Mouse (Mus musculus) fibroblast of lung, adult 2 months (primary cell): ENCODE results near the gene Lnx1.

Source experiments
- DNase-seq: peaks from one replicate; pipeline ENCODE4 v3.0.0-alpha.2; 2011; ENCODE audit warnings: low read depth

Gene Lnx1

DNA sequence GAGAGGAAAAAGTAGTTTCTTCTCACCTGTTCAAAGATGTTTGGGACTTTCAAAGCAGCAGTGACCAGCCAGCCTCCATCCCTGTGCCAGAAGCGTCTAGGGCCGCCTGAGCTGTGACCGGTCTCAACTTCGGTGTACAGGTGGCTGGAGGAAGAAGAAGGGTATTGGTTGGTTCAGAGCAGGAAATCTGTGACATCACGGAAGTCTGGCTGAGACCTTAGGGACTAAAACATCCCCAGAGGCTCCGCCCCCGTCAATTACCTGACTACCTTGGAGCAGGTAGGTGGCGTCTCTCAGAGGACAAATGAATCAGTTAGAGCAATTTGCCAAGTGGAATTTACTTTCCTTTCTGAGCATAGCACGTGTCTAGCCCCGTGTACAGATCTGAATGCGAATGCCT is at the start of gene Lnx1:
Lnx1 (minus strand) TSS at position 147 of the 400 bp plus-strand sequence.
- DNase-seq = no peak

DNA sequence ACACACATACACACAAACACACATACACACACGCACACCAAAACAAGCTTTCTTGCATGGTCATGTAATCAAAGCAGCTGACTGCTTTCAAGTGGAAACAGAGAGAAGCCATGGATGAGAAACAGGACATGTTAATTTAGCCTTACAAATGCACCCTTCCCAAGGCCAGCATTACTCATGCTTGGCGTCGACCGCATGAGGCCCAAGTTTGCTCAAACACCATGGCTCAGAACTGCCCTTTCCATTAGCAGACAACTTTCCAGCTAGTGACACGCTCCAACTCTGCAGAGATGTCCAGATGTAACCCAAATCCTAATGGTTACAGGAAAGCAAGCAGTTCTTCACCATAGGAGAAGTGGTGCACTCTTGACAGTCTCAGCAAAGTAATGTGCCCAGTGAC is 47.8 kb upstream of the Lnx1 start:
- DNase-seq = no peak

DNA sequence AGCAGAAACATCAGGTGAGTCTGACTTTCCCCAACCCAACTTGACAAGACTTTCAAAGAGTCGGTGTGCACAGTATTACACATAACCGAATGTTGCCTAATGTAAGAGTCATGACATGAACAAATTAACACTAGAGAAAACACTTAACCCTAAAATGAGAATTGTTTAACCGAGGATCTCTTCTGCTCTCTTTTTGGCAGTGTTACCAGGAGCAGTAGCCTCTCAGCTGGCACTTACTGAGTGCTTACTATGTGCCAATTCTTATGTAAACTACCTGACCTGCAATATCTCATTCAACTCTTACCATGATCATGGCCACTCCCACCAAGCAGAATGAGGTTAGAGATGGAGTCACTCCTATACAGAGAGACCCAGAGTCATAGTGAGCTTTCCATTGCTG is 44.8 kb upstream of the Lnx1 start:
- DNase-seq = no peak

DNA sequence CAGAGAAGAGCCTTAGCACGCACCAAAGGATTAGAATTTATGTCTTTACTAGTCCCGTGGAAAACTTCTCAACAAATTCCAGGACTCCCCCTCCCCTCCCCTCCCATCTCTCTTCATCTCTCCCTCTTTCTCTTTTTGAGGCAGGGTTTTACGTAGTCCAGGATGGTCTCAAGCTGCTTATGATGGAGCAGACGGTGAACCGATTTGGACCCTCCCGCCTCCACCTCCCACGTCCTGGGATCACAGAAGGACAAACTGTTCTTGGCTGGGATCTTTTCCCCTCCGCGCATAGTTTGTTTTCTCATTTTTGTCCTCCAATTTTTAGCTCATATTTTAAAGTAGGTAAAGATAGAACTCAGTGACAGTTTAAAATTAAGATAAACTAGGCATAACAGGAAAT is 38.2 kb upstream of the Lnx1 start:
- DNase-seq = no peak

DNA sequence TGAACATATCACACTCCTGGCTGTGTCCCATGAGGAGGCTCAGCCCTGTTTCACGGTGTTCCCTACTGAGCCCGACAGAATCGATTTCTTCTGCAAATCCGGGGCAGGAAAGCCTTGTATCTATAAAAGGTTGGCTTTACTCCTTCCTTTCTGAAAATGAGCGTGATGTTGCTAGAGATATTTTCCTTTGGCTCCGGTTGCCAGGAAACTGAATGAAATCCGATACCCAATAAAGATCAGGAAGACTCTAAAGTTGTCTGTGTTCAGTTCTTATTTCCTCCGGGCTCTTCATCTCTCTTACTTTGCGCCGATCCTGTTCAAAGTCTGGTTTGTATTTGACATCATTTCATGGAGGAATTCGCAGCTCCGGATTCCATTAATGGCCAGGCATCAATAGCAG is 36.7 kb upstream of the Lnx1 start:
- no peak for DNase-seq

DNA sequence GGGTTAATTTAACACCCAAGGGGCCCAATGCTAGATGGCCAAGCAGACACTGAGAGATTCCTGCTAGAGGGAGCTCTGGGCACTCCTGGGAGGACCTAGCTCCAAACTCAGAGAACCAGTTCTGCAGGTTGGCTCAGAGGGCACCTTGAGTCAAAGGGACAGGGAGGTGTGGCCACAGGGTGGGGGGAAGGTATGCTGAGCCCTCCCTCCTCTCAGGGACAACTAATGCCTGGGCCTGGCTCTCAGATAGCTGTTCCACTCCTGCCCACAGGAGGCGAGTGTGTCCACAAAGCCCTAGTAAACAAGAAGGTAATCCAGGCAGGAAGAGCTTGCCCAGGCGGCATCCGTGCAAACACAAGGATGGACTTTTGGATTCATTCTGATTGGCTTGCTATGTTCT is 35.6 kb upstream of the Lnx1 start:
- no peak for DNase-seq

DNA sequence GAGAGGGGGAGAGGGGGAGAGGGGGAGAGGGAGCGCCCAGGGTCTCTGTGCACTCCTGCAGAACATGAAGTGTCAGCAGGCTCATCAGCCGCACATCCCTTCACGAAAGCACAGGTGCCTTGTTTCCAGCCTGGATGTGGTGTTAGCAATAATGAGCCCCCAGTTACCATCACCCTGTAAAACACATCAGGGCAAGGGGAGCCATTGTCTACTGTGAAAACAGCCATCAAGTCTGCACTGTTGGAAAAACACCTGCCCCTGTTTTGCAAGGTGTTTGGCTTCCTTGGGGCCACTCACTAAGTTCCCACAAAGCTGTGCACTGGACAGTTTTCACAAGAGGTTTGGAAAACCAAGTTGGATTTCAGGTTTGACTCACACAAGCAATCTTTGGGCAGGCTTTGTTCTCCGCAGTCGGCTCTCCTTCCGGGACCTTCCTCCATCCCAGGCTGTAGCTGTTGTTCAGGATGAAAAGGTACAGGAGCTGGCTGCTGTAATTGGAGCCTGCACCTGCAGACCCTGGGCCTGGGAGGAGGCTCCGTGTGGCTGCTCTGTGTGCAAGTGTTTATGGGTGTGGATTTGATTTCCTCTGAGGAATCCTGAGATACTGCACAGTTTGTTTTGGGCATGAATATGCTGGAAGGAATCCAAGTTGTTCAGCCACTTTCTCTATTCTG is 31.3 kb upstream of the Lnx1 start:
- DNase-seq = no peak

DNA sequence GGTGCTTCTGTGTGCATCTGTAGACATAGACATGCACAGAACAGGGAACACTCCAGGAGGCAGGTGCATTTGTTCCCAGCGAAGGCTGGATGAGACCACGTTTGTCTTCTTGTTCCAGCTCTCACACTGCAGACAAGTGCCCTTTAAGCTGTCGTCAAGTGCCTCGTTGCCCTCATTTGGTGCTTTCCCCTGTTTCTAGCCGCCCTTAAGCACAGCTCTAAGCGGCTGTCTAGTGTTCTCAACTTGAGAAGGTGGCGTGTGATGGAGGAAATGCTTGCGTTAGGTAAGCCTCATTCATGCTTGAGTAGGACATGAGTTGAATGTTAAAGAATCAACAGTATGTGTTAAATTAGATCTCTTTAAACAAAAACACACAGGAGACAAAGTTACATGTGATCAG is 29.9 kb upstream of the Lnx1 start:
- DNase-seq = no peak

DNA sequence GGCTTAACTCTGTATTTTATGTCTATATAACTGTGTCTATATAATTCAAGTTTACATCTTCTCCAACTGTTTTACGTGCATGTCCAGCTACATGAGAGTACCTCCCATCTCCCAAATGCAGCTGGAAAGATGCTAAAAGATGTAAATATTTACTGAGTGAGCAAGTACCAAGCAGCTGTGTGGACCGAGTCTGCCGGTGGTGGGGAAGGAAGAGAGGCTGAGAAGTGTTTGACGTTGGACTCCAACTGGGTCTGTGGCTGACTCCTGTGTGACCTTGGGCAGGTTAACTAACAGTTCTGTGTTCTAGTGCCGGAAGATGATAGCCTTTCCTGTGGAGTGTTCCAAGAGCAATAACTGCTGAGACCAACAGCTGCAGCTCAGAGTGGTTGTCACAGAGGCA is 27.9 kb upstream of the Lnx1 start:
- no peak for DNase-seq

DNA sequence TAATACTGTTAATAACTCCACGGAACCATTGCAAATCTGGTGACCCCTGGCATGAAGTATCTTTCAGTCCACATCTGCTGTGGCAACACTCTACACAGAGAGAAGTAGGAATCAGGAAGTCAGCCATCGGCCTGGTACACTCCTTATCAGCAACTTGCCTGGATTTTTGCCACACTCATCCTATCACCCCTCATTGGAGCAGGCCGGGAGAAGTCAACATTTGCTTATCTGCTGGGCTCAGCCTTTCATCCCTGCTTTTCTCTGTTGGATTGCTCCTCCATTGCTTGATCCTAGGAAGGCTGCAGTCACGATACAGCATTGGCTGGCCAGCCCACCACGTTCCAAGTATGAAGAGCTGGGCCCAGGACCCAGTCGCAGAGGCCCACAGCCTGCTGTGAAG is 26.9 kb upstream of the Lnx1 start:
- DNase-seq = no peak

DNA sequence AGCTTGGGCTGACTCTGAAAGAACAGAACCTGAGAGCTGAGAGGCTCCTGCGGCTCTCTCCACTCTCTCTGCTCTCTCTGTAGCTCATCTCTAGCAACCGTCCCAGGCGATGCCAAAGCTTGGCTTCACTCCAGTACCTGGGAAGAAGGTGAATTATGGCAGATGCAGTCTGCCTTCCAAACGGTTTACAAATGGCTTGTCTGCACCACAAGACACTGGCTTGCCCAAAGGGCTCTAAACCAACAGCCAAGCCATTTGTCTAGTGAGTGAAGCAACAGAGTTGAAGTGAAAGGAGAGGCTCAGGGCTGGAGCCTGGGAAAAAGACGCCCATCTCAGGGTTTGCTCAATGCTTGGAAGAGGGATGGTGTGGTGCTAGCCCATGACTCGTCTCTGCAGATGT is 25.5 kb upstream of the Lnx1 start:
- DNase-seq = no peak

DNA sequence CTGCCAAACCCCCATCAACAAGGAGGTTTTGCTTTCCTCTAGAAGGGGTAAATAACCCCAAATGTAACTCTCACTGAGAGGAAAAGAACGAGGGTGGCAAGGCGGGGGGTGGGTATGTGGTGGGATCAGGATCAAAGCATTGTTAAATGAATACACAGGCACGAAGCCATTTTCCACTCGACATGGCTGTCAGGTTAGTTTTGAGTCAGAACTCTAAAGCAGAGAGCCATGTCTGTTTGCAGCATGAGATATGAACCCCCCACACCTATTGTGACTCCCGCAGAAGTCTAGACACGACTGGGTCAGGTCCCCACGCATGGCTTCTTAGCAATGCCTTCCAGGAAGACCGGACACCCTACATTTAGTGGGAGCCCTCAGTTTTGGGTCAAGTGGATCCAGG is 24.6 kb upstream of the Lnx1 start:
- no peak for DNase-seq

DNA sequence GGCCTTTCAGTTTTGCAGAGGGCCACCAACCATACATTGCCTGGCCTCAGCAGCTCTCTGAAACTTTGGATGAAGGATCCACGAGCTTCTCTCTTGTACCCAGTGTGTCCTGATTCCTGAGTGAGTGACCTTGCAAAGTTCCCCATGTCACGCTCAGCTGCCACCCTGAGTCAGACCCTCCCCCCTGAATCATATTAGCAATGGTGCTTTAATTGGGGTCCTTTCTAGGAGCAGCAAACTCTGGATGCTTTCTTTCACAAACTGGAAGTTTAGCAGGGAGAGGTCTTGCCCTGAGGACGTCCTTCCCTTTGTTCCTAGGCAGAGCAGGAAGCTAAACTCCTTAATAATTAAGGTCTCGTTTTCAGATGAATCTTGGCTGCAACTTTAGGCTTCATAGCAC is 22.8 kb upstream of the Lnx1 start:
- no peak for DNase-seq

DNA sequence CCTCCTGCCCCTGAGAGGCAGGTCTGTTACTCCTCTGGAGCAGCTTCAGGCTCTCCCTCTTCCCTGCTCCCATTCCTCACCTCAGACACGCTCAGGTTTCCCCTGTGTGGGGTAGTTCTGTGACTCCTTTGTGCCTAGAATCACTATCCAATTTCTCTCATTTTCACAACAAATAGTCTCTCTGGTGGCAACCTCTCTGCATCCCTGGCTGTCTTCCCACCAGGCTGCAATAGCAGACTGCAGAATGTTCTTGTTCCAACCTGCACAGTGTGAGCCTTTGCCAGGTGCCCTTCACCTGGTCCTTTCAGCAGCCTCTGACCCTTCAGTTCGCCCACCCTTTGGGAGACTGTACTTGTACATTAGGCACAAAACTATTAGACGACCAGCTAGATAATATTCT is 19.1 kb upstream of the Lnx1 start:
- DNase-seq = no peak

DNA sequence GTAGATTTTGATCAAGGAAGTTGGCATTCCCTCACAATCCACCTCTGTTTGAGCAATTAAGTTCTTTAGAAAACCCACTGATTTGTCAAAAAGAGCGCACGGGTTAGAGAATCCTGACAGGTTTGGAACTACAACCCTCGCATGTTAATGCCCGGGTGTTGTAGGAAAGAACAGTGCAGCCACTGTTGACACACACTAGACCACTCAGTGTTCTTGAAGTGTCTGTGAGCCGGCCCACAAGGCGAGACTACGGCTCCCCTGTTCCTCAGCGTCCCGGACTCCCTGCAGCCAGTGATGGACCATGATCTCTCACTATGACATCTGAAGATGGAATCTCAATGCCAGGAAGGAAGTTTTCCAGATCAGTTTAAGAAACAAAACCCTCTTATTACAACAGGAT is 17.9 kb upstream of the Lnx1 start:
- no peak for DNase-seq

DNA sequence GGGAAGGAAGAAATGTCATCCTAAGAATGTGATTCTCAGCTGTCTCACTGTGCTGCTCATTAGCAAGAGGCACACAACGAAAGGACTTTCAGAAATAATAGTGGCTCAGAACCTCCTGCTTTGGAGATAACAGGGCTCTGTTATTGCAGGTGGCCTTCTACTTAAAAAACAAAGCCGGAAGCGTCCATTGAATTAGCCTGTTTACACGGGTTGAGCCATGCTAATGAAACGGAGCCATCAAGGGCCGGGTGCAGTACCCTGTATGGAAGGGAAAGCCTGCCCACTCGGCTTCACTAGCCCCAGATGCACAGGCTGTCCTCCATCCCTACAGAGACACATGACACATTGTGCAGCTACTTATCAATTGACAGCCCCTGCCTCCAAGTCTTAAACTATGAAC is 13.5 kb upstream of the Lnx1 start:
- DNase-seq = no peak

DNA sequence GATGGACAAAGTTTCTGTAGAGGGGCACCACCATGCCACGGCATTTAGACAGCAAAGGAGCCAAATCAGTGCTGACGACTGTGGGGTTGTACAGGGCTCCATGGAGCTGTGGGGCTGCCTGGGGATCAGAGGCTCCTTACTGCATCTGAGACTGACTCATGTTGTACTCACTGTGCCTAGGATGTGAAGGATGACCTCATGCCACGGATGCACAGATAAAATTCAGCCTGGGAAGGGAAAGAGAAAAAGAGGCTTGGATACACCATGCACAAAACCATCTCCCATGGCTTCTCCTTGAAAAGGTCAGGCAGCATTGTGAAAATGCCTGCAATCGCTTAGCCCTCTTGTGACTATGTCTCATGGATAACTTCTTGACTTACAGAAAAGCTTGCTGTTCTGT is 10.1 kb upstream of the Lnx1 start:
- DNase-seq = no peak

DNA sequence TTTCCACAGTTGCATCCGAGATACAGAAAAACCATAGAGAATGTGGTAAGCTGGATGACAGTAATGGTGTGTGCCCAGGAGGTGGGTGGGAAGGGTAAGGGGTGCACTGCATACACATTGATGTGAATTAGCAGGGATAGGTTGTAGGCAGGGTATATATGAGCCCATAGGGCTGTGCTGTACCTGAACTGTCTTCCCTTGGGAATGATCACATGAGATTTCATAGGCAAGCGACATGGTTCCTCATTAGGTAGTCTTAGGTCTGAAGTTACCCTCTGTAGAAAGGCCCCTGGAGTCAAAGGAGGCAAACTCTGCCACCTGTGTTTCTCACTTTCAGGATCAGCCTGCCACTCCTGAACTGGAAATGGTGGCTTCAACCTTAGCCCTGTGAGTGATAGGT is 9.3 kb upstream of the Lnx1 start:
- DNase-seq = no peak

DNA sequence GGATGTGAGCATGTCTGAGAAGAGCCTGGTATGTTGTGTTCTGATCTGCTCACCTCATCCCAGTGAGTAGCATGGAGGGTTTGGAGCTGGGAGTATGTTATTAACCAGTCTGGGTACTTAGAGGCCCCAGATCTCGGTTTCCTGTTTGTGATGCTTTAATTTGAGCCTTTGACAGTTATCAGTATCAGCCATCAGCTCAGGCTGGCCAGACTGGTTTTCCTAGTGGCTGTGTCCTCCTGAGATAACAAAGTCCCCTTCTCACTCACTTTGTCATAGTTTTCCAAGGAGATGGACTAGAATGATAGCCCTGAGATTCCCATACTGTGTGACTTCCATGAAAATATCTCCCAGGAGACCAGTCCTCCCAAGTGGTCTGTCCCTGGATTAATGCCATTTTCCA is 8.3 kb upstream of the Lnx1 start:
- DNase-seq = no peak

DNA sequence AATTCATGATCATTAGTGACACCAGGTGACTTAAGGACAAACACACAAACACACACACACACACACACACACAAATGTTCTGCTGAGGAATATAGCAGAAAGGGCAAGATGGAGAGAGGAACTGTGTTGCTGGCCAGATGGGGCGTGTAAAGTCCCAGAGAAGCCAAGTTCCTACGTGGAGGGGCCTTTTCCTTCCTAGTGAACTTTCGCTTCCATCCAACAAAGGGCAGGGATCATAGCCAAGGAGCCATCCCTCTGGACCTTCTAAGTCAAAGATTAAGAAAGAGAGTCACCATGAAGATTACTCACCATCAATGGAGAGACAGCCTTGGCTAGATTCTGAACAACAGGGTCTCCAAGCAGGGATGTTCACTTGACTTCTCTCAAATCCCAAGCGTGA is 7.5 kb upstream of the Lnx1 start:
- DNase-seq = no peak

DNA sequence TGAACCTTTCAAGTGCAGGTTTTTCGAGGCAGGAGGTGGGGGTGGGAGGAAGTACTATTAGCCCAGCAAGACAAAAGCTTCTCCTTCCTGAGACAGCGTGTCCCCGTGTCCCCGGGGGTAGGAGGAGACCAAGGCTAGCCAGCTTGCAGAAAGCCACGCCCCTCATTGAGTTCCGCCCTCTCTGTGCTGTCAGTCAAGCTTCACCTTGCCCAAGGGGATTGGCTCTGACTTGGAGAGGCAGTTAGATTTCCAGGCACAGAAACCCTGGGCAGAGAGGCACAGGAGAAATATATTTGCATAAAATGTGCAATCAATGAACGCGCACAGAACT is 1.7 kb upstream of the Lnx1 start:
- no peak for DNase-seq

DNA sequence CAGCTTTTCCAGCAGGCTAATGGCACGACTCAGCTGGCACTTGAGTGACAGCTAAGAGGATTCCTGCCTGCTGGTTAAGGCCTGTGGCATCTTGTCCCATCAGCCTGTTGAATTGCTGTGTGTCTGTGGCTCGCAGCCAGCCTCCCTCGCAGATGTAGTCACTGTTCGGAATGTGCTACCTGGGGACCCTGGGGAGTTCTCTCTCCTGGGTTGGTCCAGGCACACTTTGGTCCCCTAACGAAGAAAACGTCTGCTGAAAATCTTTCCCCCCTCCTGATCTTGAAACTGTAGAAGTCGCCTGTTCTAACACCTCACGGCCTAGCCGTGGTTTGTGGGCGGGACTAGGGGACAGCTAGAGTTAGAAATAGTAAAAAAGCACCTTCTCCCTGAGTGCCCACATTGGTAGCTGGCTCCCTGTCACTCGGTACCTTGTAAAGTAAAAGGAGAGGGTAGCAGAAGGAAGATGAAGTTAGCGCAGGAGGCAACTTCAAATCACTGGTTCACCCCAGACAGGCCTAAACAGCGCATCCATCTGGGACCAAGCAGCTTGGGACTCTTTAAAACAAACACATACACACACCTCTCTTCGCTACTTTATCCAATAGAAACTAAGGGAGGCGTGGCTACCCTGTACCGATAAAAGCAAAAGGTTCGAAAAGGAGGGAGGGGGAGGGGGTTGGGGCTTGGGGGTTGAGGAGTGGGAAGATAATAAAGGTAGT is 1.2 kb upstream of the Lnx1 start:
- DNase-seq = no peak

DNA sequence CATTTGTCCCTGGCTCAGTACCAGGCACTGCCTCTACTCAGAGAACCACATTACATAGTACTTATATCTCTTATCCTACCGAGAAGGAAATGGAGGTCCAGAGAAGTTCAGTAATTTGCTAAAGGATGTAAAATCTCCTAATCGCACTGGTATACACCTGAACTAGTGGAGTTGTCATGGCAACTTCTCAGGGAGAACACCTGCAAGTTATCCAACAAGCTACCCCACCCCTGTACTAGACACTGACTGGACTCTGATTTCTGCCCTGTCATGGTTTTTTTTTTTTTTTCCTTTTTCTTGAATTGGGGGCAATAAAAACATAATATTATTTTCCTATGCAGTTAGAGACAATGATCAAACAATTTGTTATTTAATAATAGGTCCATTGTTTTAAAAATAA is 1.8 kb downstream of the Lnx1 start:
- no peak for DNase-seq

DNA sequence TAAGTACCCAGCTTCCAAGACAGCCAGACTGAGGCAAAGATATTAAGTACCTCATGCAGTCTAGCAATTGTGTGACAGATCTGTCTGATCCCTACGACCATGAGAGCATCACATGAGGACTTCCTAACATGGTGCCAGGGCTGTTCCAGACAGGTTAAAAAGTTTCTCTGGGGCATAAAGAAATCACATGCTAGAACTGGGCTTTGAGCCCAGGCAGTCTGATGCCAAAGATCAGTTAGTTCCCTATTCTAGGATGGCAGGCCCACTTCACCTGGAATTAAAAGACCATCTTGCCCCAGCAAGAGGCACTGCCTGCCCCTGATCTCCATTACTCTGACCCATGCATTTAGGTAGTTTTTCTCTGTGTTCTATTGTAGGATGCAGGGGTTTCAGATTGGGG is 3.0 kb downstream of the Lnx1 start:
- no peak for DNase-seq
